Mouse (Mus musculus): ENCODE measurements around the gene Trim44. TPM values are rescaled to one million over a fixed set of nuclear protein-coding genes. Genes with fewer than 3 reads are reported as not detected.

Gene Trim44
- polyA plus RNA-seq, 1 experiment, result 0.30 TPM

DNA sequence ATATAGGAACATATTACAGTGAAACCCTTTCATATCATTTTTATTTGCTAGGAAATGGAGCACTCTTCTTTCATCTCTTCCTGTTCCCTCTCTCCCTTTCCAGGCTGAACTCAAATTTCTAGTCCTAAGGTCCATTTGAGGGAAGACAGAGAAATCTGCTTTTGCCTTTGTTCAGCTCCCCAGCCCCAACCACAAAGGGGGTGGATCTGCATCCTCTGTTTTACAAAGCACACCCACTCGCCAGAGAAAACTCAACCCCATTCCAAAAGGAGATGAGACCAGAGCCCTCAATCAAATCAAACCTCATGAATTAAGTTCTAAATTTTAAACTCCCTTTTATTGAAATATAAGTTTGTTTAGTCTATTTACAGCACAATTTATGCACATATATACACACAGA lies 41.4 kb upstream of the Trim44 start:
- Histone ChIP-seq H3K36me3 (ENCODE audit: control insufficient read depth) (no peaks in the 10 kb centered on the region), H3K9me3 (ENCODE audit: control insufficient read depth, low read length) (peaks cover 2% of the 10 kb centered on the region; the same call in 1 of the 2 replicates), H3K27me3 (ENCODE audit: control insufficient read depth) (peaks cover 57% of the 10 kb centered on the region), H3K4me3 (replicated peaks) (no peak overlapping the region), H3K4me1 (ENCODE audit: control insufficient read depth) (peaks cover 4% of the 10 kb centered on the region; the same call in 1 of the 2 replicates)
- TF ChIP-seq TAL1 (IDR thresholded peaks at IDR 0.05; ENCODE audit: low read length) (no peak), GATA1 (IDR thresholded peaks at IDR 0.05; ENCODE audit: low read length) (no peak)

DNA sequence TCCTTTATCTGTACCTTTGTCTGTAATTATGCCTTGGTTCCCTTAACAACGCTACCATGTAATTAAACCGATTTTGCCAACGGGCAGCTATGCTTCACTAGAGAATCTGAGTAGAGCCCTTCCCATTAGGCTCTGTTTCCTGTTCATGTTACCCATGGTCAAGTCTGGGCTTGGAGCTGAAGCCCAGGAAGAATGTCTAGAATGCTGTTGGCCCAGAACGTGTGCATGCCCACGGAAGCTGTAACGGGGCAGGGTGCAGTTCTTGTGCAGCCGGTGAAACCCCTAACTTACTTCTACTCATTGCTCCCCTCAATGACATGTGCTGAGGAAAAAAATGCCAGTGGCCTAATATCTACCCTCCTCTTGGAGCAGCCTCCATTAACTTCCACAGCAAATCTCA lies 40.2 kb upstream of the Trim44 start:
- no peak overlapping the region for H3K4me3 ChIP-seq (replicated peaks)
- peaks cover 4% of the 10 kb centered on the region; the same call in 1 of the 2 replicates for H3K4me1 ChIP-seq (ENCODE audit: control insufficient read depth)
- H3K27me3 ChIP-seq (ENCODE audit: control insufficient read depth), result peaks cover 48% of the 10 kb centered on the region
- no peak for TF ChIP-seq TAL1 (IDR thresholded peaks at IDR 0.05; ENCODE audit: low read length)
- no peak for TF ChIP-seq GATA1 (IDR thresholded peaks at IDR 0.05; ENCODE audit: low read length)
- no peaks in the 10 kb centered on the region for H3K36me3 ChIP-seq (ENCODE audit: control insufficient read depth)
- peaks cover 2% of the 10 kb centered on the region; the same call in 1 of the 2 replicates for H3K9me3 ChIP-seq (ENCODE audit: control insufficient read depth, low read length)

DNA sequence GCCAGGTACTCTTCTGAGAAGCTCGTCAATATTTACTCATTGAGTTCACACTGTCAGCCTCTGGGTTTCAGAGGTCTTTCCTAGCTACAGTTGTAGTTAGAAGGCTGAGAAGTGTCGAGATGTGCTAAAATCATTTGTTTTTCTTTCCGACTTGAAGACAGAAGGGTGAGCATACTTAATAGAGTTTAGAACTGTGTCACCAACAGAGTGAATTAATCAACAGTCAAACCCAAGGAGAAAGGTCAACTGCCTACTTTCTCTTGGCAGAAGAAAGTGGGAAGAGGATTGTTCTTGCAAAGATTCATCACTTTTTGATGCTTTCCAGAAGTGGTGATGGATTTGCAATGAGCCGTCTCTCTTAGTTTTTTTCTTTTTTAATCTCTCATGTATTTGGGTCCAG lies 39.2 kb upstream of the Trim44 start:
- Histone ChIP-seq H3K27me3 (ENCODE audit: control insufficient read depth) (peaks cover 38% of the 10 kb centered on the region), H3K36me3 (ENCODE audit: control insufficient read depth) (no peaks in the 10 kb centered on the region), H3K4me1 (ENCODE audit: control insufficient read depth) (peaks cover 4% of the 10 kb centered on the region; the same call in 1 of the 2 replicates), H3K4me3 (replicated peaks) (no peak overlapping the region), H3K9me3 (ENCODE audit: control insufficient read depth, low read length) (peaks cover 2% of the 10 kb centered on the region; the same call in 1 of the 2 replicates)
- no peak for TF ChIP-seq GATA1 (IDR thresholded peaks at IDR 0.05; ENCODE audit: low read length)
- TF ChIP-seq TAL1 (IDR thresholded peaks at IDR 0.05; ENCODE audit: low read length), result no peak

DNA sequence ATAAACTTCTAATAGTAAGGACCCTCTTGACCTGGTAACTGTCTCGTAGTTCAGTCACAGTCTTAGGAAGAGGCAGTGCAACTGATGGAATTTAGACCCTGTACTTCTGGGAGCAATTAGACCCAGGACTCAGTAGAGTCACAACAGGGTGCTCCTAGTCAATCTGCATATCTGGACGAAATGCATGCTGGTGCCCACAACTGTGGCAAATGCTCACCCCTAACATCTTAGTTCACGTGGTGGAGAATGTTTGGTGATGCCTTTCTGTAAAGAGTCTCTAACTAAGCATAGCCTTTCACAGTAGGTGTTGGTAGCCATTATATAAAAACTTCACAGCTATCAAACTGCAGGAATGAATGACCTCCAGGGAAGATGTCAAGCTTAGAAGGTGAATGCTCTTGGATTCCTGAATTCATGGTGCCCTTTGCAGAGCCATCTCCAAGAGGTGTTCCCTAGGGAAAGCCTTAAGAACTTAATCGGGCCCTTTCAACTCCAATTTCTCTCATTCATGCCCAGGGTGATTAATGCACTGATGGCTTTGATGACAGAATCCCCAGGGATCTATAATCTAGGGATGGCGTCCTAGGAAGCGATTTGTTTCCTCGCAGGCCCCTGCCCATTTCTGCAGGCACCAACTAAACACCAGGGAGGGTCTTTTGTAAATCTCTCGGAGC lies 29.9 kb upstream of the Trim44 start:
- H3K4me3 ChIP-seq (replicated peaks), result no peak overlapping the region
- no peaks in the 10 kb centered on the region for H3K4me1 ChIP-seq (ENCODE audit: control insufficient read depth)
- H3K36me3 ChIP-seq (ENCODE audit: control insufficient read depth), result no peaks in the 10 kb centered on the region
- H3K9me3 ChIP-seq (ENCODE audit: control insufficient read depth, low read length), result no peaks in the 10 kb centered on the region
- no peaks in the 10 kb centered on the region for H3K27me3 ChIP-seq (ENCODE audit: control insufficient read depth)
- TF ChIP-seq TAL1 (IDR thresholded peaks at IDR 0.05; ENCODE audit: low read length) (no peak), GATA1 (IDR thresholded peaks at IDR 0.05; ENCODE audit: low read length) (no peak)

DNA sequence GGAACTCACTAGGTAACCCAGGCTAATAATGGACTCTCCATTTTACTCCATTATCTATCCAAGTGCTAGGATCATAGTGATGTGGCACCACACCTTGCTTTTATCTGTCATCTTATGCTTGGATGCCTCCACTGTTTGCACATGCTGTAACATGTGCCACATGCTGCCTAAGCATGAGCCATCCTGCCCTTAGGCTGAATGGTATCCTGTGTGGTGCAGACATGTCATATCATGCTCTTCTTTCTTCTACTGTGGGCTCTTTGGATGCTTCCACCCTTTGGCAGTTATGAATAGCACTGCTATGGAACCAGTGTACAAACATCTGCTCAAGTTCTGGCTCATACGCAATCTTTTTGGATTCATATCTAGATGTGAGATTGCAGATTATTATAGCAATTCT lies 26.3 kb upstream of the Trim44 start:
- no peaks in the 10 kb centered on the region for H3K4me1 ChIP-seq (ENCODE audit: control insufficient read depth)
- no peaks in the 10 kb centered on the region for H3K36me3 ChIP-seq (ENCODE audit: control insufficient read depth)
- H3K27me3 ChIP-seq (ENCODE audit: control insufficient read depth), result no peaks in the 10 kb centered on the region
- TF ChIP-seq GATA1 (IDR thresholded peaks at IDR 0.05; ENCODE audit: low read length), result no peak
- no peak overlapping the region for H3K4me3 ChIP-seq (replicated peaks)
- no peaks in the 10 kb centered on the region for H3K9me3 ChIP-seq (ENCODE audit: control insufficient read depth, low read length)

DNA sequence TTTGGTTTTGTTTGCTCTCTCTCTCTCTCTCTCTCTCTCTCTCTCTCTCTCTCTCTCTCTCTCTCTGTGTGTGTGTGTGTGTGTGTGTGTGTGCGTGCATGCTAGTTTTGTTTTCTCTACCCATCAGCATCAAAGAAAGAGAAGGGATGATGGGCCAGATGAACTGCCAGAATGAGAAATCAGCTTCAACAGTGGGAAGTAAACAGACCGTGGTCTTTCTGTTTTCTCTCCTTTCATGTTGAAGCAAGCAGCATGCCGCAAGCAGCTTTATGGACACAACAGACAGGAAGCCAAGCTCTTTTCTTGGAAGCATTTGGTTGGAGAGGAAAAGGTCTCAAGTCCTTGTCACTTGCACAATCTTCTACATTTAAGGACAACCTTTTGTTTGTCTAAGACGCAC lies 23.5 kb upstream of the Trim44 start:
- no peak for TF ChIP-seq GATA1 (IDR thresholded peaks at IDR 0.05; ENCODE audit: low read length)
- no peak for TF ChIP-seq TAL1 (IDR thresholded peaks at IDR 0.05; ENCODE audit: low read length)
- Histone ChIP-seq H3K27me3 (ENCODE audit: control insufficient read depth) (no peaks in the 10 kb centered on the region), H3K4me3 (replicated peaks) (no peak overlapping the region), H3K9me3 (ENCODE audit: control insufficient read depth, low read length) (no peaks in the 10 kb centered on the region), H3K4me1 (ENCODE audit: control insufficient read depth) (no peaks in the 10 kb centered on the region), H3K36me3 (ENCODE audit: control insufficient read depth) (no peaks in the 10 kb centered on the region)

DNA sequence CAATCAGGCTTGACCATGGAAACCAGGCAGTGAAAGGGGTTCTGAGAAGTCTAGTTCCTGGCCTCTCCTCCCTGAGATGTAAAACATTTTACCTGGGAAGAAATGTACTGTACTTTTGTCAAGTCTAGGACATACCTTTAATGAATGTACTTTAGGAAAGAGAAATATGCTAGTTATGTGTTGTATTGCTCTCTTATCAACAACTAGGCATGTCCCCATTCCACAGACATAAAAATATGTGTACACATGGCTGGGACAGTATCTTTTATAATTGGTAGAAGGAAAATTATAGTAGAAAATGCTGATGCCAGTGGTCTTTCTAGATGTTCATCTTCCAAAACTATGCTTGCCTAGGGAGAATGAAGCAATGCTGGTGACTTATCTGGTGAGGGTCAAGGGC lies 20.3 kb upstream of the Trim44 start:
- TF ChIP-seq TAL1 (IDR thresholded peaks at IDR 0.05; ENCODE audit: low read length) (no peak), GATA1 (IDR thresholded peaks at IDR 0.05; ENCODE audit: low read length) (no peak)
- no peaks in the 10 kb centered on the region for H3K36me3 ChIP-seq (ENCODE audit: control insufficient read depth)
- no peaks in the 10 kb centered on the region for H3K4me1 ChIP-seq (ENCODE audit: control insufficient read depth)
- H3K4me3 ChIP-seq (replicated peaks), result no peak overlapping the region
- no peaks in the 10 kb centered on the region for H3K9me3 ChIP-seq (ENCODE audit: control insufficient read depth, low read length)
- H3K27me3 ChIP-seq (ENCODE audit: control insufficient read depth), result no peaks in the 10 kb centered on the region

DNA sequence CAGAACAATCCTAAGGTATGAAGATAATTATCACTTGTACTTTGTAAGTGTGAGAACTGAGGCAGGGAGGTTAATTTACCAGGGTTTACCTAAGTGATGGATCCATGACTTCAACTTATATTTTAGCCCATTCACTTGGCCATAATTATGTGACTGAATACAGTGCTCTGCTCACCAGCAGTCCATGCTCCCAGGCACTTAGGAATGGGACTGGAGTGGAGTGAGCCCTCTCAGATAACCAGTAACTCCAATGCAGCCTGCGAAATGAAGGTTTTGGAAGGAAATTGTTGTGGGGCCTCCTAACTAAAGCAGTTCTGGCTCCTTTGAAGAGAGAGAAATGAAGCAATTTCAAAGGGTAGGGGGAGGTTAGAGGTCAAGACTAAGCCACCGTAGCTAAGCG lies 18.8 kb upstream of the Trim44 start:
- H3K36me3 ChIP-seq (ENCODE audit: control insufficient read depth), result no peaks in the 10 kb centered on the region
- H3K4me1 ChIP-seq (ENCODE audit: control insufficient read depth), result no peaks in the 10 kb centered on the region
- TF ChIP-seq GATA1 (IDR thresholded peaks at IDR 0.05; ENCODE audit: low read length) (no peak), TAL1 (IDR thresholded peaks at IDR 0.05; ENCODE audit: low read length) (no peak)
- H3K27me3 ChIP-seq (ENCODE audit: control insufficient read depth), result no peaks in the 10 kb centered on the region
- no peak overlapping the region for H3K4me3 ChIP-seq (replicated peaks)
- no peaks in the 10 kb centered on the region for H3K9me3 ChIP-seq (ENCODE audit: control insufficient read depth, low read length)

DNA sequence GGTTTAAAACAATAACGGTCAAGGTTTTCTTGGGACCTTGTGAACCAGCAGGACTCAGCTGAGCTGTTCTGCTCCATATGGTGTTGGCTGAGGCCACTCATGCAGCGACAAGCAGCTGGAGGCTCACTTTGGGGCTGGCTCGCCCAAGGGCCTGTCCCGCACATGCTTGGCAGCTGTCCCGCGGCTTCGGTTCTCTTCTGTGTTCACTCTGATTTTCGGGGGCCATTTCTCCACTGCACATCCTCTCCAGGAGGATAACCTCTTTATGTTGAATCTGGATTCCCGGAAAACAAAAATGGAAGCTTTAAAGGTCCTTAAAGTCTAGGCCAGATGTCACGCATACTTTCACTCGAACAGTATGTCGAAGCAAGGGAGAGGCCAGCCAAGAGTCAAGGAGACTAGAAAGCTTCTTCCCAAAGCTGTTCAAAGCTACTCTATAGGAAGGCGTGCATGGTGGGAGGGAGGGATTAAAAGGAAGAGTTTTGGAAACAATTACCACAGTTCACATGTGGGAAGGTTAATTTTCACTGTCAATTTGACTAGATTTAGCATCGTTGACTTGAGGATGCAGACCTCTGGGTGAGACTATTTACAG lies 8.6 kb upstream of the Trim44 start:
- no peak overlapping the region for H3K4me3 ChIP-seq (replicated peaks)
- H3K36me3 ChIP-seq (ENCODE audit: control insufficient read depth), result no peaks in the 10 kb centered on the region
- no peaks in the 10 kb centered on the region for H3K9me3 ChIP-seq (ENCODE audit: control insufficient read depth, low read length)
- no peaks in the 10 kb centered on the region for H3K27me3 ChIP-seq (ENCODE audit: control insufficient read depth)
- no peak for TF ChIP-seq GATA1 (IDR thresholded peaks at IDR 0.05; ENCODE audit: low read length)
- no peak for TF ChIP-seq TAL1 (IDR thresholded peaks at IDR 0.05; ENCODE audit: low read length)
- H3K4me1 ChIP-seq (ENCODE audit: control insufficient read depth), result no peaks in the 10 kb centered on the region

All from erythroblast, embryonic 14.5 days (primary cell).